Mouse (Mus musculus): ENCODE measurements at regions not wholly inside any gene's neighbourhood (a gene's known extent, or its start where the extent isn't known, plus 50 kb on each side); places are given as distances from the start of the nearest gene placed in this dataset.

DNA sequence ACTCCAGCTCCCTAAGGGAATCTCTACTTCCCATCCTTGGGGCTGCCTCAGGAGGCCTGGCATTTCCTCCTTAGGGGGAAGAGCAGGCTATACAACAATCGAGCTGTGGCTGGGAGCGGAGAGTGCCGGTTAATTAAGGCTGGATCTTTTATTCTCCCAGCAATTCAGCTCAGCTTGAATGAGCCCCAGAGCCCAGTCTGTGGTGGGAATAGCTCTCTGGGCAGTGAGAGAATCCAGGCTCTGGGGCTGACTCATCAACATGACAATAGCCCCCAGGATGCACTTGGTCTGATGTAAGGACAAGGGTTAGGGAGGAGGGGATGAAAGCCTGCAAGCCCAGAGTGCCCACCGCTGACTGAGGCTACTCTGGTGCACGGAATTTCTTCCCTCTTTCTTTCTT is 280.2 kb upstream of the Sox9 start:
- no peak for TF ChIP-seq TCF3 (IDR thresholded peaks at IDR 0.05; ENCODE audit: insufficient read length, low read depth)
- TF ChIP-seq CEBPB (IDR thresholded peaks at IDR 0.05; ENCODE audit: insufficient read depth, poor library complexity, severe bottlenecking) = no peak
- TF ChIP-seq MYOD1 (IDR thresholded peaks at IDR 0.05; ENCODE audit: control insufficient read depth in 1 of 3, insufficient read length in 2 of 3, low read depth in 2 of 3) = no peak
- TF ChIP-seq MAX (IDR thresholded peaks at IDR 0.05; ENCODE audit: low read depth) = no peak
- Histone ChIP-seq H3K79me2 (ENCODE audit: control insufficient read depth, insufficient read depth) (no peaks in the 10 kb centered on the region), H3ac (ENCODE audit: control insufficient read depth, insufficient read length) (no peak overlapping the region), H3K36me3 (ENCODE audit: control insufficient read depth, insufficient read depth) (no peaks in the 10 kb centered on the region), H3K27me3 (ENCODE audit: control insufficient read depth, insufficient read depth, insufficient read length) (no peaks in the 10 kb centered on the region), H3K4me2 (ENCODE audit: low read depth) (peak overlapping the region; percentile 27), H3K4me3 (no peak overlapping the region)

DNA sequence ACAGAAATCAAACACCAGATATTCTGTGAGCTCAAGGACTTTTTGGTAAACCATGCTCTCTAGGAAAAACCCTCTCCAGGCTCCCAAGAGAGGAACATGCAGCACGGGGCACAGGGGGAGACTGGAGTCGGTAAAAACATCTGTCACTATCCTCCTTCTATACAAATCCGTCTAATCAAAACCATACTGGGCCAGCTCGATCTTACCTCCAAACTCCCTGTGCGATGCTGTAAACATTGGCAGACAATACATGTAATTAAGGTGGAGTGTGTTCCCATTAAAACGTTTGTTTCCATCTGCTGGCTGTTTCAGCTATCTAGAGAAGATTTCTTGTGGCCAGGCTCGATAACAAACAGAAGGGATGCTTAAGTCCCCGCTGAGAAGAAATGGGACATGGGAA is 262.9 kb upstream of the Sox9 start:
- H3ac ChIP-seq (ENCODE audit: control insufficient read depth, insufficient read length) = no peak overlapping the region
- no peaks in the 10 kb centered on the region for H3K27me3 ChIP-seq (ENCODE audit: control insufficient read depth, insufficient read depth, insufficient read length)
- H3K36me3 ChIP-seq (ENCODE audit: control insufficient read depth, insufficient read depth) = no peaks in the 10 kb centered on the region
- no peak overlapping the region for H3K4me2 ChIP-seq (ENCODE audit: low read depth)
- H3K4me3 ChIP-seq = no peak overlapping the region
- no peak for TF ChIP-seq SRF (IDR thresholded peaks at IDR 0.05; ENCODE audit: control insufficient read depth, insufficient read length, low read depth)
- TF ChIP-seq MYOG (IDR thresholded peaks at IDR 0.05; ENCODE audit: control insufficient read depth in 1 of 3, insufficient read depth in 1 of 3, insufficient read length in 2 of 3, low read depth in 2 of 3) = no peak
- no peak for TF ChIP-seq MAX (IDR thresholded peaks at IDR 0.05; ENCODE audit: low read depth)
- TF ChIP-seq TCF12 (IDR thresholded peaks at IDR 0.05; ENCODE audit: insufficient read depth, poor library complexity, severe bottlenecking) = no peak
- no peak for TF ChIP-seq USF1 (IDR thresholded peaks at IDR 0.05; ENCODE audit: low read depth)
- no peak for TF ChIP-seq MYOD1 (IDR thresholded peaks at IDR 0.05; ENCODE audit: control insufficient read depth in 1 of 3, insufficient read length in 2 of 3, low read depth in 2 of 3)
- no peak for TF ChIP-seq POLR2AphosphoS2 (IDR thresholded peaks at IDR 0.05; ENCODE audit: insufficient read length, low read depth)
- TF ChIP-seq CEBPB (IDR thresholded peaks at IDR 0.05; ENCODE audit: insufficient read depth, poor library complexity, severe bottlenecking) = no peak
- no peak for TF ChIP-seq REST (IDR thresholded peaks at IDR 0.05; ENCODE audit: insufficient read depth, insufficient read length)
- TF ChIP-seq TCF3 (IDR thresholded peaks at IDR 0.05; ENCODE audit: insufficient read length, low read depth) = no peak
- no peak for TF ChIP-seq POLR2A (IDR thresholded peaks at IDR 0.05; ENCODE audit: insufficient read length, low read depth)
- TF ChIP-seq E2F4 (IDR thresholded peaks at IDR 0.05; ENCODE audit: insufficient read depth) = no peak
- H3K79me2 ChIP-seq (ENCODE audit: control insufficient read depth, insufficient read depth) = no peaks in the 10 kb centered on the region

DNA sequence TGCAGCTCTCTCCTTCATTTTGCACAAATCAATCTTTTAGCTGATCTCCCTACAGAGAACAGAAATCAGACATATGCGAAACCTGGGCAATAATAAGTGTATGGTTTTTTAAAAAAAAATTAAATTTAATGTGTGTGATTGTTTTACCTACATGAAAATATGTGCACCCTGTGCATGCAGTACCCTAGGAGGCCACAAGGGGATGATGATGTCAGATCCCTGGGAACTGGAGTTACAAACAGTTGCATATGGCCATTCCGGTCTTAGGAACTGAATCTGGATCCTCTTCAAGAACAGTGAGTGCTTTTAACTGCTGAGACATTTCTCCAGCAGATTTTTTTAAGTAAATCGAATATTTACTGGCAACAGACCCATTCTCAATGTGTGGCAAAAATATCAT is 257.0 kb upstream of the Sox9 start:
- no peak overlapping the region for H3K4me2 ChIP-seq (ENCODE audit: low read depth)
- TF ChIP-seq TCF12 (IDR thresholded peaks at IDR 0.05; ENCODE audit: insufficient read depth, poor library complexity, severe bottlenecking) = no peak
- no peak for TF ChIP-seq TCF3 (IDR thresholded peaks at IDR 0.05; ENCODE audit: insufficient read length, low read depth)
- TF ChIP-seq REST (IDR thresholded peaks at IDR 0.05; ENCODE audit: insufficient read depth, insufficient read length) = no peak
- TF ChIP-seq USF1 (IDR thresholded peaks at IDR 0.05; ENCODE audit: low read depth) = no peak
- TF ChIP-seq MYOG (IDR thresholded peaks at IDR 0.05; ENCODE audit: control insufficient read depth in 1 of 3, insufficient read depth in 1 of 3, insufficient read length in 2 of 3, low read depth in 2 of 3) = no peak
- TF ChIP-seq MAX (IDR thresholded peaks at IDR 0.05; ENCODE audit: low read depth) = no peak
- no peak for TF ChIP-seq CEBPB (IDR thresholded peaks at IDR 0.05; ENCODE audit: insufficient read depth, poor library complexity, severe bottlenecking)
- TF ChIP-seq E2F4 (IDR thresholded peaks at IDR 0.05; ENCODE audit: insufficient read depth) = no peak
- TF ChIP-seq POLR2AphosphoS2 (IDR thresholded peaks at IDR 0.05; ENCODE audit: insufficient read length, low read depth) = no peak
- TF ChIP-seq SRF (IDR thresholded peaks at IDR 0.05; ENCODE audit: control insufficient read depth, insufficient read length, low read depth) = no peak
- no peak for TF ChIP-seq MYOD1 (IDR thresholded peaks at IDR 0.05; ENCODE audit: control insufficient read depth in 1 of 3, insufficient read length in 2 of 3, low read depth in 2 of 3)
- TF ChIP-seq POLR2A (IDR thresholded peaks at IDR 0.05; ENCODE audit: insufficient read length, low read depth) = no peak
- no peaks in the 10 kb centered on the region for H3K27me3 ChIP-seq (ENCODE audit: control insufficient read depth, insufficient read depth, insufficient read length)
- no peaks in the 10 kb centered on the region for H3K36me3 ChIP-seq (ENCODE audit: control insufficient read depth, insufficient read depth)
- no peak overlapping the region for H3K4me3 ChIP-seq
- H3K79me2 ChIP-seq (ENCODE audit: control insufficient read depth, insufficient read depth) = no peaks in the 10 kb centered on the region
- no peak overlapping the region for H3ac ChIP-seq (ENCODE audit: control insufficient read depth, insufficient read length)

DNA sequence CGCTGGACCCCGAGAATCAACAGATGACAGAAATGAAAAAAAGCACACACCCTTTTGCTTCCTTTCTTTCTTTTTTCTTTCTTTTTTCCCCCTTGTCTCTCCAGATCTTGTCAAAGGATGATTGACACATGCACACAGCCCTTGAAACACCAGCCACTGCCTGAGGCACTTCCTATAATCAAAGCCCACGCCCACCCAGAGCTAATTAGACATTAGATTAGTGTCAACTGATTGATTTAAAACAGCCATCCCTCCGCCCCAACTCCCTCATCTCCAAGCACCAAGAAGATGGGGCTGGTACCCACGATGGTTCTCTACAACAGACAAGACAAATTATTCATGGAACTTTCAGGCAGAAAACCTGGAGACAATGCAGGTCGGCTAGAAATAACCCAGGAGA is 239.5 kb upstream of the Sox9 start:
- H3K4me2 ChIP-seq (ENCODE audit: low read depth) = no peak overlapping the region
- H3ac ChIP-seq (ENCODE audit: control insufficient read depth, insufficient read length) = no peak overlapping the region
- H3K79me2 ChIP-seq (ENCODE audit: control insufficient read depth, insufficient read depth) = no peaks in the 10 kb centered on the region
- TF ChIP-seq MYOG (IDR thresholded peaks at IDR 0.05; ENCODE audit: control insufficient read depth in 1 of 3, insufficient read depth in 1 of 3, insufficient read length in 2 of 3, low read depth in 2 of 3) = no peak
- TF ChIP-seq TCF12 (IDR thresholded peaks at IDR 0.05; ENCODE audit: insufficient read depth, poor library complexity, severe bottlenecking) = no peak
- TF ChIP-seq TCF3 (IDR thresholded peaks at IDR 0.05; ENCODE audit: insufficient read length, low read depth) = no peak
- no peak for TF ChIP-seq REST (IDR thresholded peaks at IDR 0.05; ENCODE audit: insufficient read depth, insufficient read length)
- no peak for TF ChIP-seq E2F4 (IDR thresholded peaks at IDR 0.05; ENCODE audit: insufficient read depth)
- TF ChIP-seq USF1 (IDR thresholded peaks at IDR 0.05; ENCODE audit: low read depth) = no peak
- no peak for TF ChIP-seq POLR2AphosphoS2 (IDR thresholded peaks at IDR 0.05; ENCODE audit: insufficient read length, low read depth)
- no peak for TF ChIP-seq MAX (IDR thresholded peaks at IDR 0.05; ENCODE audit: low read depth)
- TF ChIP-seq CEBPB (IDR thresholded peaks at IDR 0.05; ENCODE audit: insufficient read depth, poor library complexity, severe bottlenecking) = no peak
- no peak for TF ChIP-seq MYOD1 (IDR thresholded peaks at IDR 0.05; ENCODE audit: control insufficient read depth in 1 of 3, insufficient read length in 2 of 3, low read depth in 2 of 3)
- no peak for TF ChIP-seq SRF (IDR thresholded peaks at IDR 0.05; ENCODE audit: control insufficient read depth, insufficient read length, low read depth)
- TF ChIP-seq POLR2A (IDR thresholded peaks at IDR 0.05; ENCODE audit: insufficient read length, low read depth) = no peak
- H3K4me3 ChIP-seq = no peak overlapping the region
- no peaks in the 10 kb centered on the region for H3K27me3 ChIP-seq (ENCODE audit: control insufficient read depth, insufficient read depth, insufficient read length)
- no peaks in the 10 kb centered on the region for H3K36me3 ChIP-seq (ENCODE audit: control insufficient read depth, insufficient read depth)

DNA sequence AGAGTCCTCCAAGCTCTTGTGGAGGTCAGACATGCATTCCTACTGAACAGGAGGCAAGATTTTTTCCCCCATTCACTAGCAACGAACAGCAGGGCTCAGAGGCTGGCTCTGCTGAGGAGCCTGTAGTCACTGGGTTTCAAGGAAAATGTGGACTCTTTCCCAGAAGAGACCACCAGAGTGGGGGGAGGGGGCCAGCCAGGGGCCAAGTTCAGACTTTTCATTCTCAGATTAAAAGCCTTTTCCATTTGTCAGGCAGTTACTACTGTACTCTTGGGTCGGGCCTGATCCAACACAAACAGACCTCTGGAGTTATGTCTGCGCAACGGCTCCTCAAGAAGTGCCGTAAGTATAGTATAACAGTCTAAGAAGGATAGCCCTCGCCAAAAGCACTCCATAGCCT is 238.6 kb upstream of the Sox9 start:
- Histone ChIP-seq H3K79me2 (ENCODE audit: control insufficient read depth, insufficient read depth) (no peaks in the 10 kb centered on the region), H3ac (ENCODE audit: control insufficient read depth, insufficient read length) (no peak overlapping the region)
- TF ChIP-seq POLR2A (IDR thresholded peaks at IDR 0.05; ENCODE audit: insufficient read length, low read depth) (no peak), MYOD1 (IDR thresholded peaks at IDR 0.05; ENCODE audit: control insufficient read depth in 1 of 3, insufficient read length in 2 of 3, low read depth in 2 of 3) (no peak), SRF (IDR thresholded peaks at IDR 0.05; ENCODE audit: control insufficient read depth, insufficient read length, low read depth) (no peak), MYOG (IDR thresholded peaks at IDR 0.05; ENCODE audit: control insufficient read depth in 1 of 3, insufficient read depth in 1 of 3, insufficient read length in 2 of 3, low read depth in 2 of 3) (no peak), TCF12 (IDR thresholded peaks at IDR 0.05; ENCODE audit: insufficient read depth, poor library complexity, severe bottlenecking) (no peak), CEBPB (IDR thresholded peaks at IDR 0.05; ENCODE audit: insufficient read depth, poor library complexity, severe bottlenecking) (no peak), MAX (IDR thresholded peaks at IDR 0.05; ENCODE audit: low read depth) (no peak)

More for the DNA sequence above, 238.6 kb upstream of the Sox9 start:
- H3K4me3 ChIP-seq = no peak overlapping the region
- no peaks in the 10 kb centered on the region for H3K27me3 ChIP-seq (ENCODE audit: control insufficient read depth, insufficient read depth, insufficient read length)
- no peak overlapping the region for H3K4me2 ChIP-seq (ENCODE audit: low read depth)
- no peaks in the 10 kb centered on the region for H3K36me3 ChIP-seq (ENCODE audit: control insufficient read depth, insufficient read depth)
